Mouse (Mus musculus): ENCODE measurements around the gene Ppard.

DNA sequence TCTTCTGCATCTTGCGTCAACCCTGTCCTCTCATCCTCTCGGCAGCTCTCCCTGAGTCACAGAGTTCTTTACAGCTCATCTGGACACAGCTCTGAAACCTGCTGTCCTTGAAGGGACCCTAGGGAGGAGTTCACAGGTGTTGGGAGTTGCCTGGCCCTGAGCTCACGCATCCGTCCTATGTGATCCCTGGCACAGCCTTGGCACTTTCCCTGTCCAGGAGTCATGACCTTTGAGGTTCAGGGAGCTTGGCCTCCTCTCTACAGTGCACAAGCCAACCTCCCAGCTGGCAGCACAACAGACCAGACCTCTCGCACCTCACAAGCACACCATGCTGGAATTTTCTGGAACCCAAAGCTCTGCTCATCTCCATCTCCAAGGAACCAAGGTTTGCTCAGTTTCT, 8.3 kb downstream of the Ppard start:
- TF ChIP-seq EP300 (IDR thresholded peaks at IDR 0.05; ENCODE audit: low read depth), result no peak
- no peak for TF ChIP-seq CTCF (IDR thresholded peaks at IDR 0.05; ENCODE audit: low read depth)
